Mouse (Mus musculus): Measurements from ENCODE around the gene Tbx10. TPM values are rescaled to one million over a fixed set of nuclear protein-coding genes. Genes with fewer than 3 reads are reported as not detected.

Tbx10 gene
- polyA plus RNA-seq, 1 experiment from 2014 or later = not detected

DNA sequence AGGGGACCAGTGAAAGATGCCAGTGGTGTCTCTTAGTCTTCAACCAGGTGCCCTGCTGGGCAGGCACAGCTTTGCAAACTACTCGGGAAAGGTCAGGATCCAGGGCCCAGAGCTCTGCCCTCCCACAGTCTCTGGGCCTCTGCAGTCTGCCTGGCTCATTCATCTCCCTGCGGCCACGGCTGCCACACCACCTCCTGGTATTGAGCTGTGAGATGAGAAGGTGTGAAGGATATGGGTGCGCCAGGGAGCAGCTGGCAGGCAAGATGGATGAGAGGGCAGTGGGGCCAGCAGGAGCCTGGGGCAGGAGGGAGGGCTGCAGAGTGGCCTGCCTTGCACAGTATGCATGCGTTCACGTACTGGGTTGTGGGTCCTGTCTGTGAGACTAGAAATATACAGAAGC, 1.7 kb upstream of the Tbx10 start:
- no peak overlapping the region for H3K4me3 ChIP-seq (ENCODE audit: low read depth, low read length)
- WGBS = 41% methylated on average over 6 of the region's 6 CpGs
- 0 out of 2 replicates have a peak, but pooled peaks cover 5% of the 10 kb centered on the region for H3K4me1 ChIP-seq (replicated peaks; ENCODE audit: control insufficient read depth, insufficient read depth)
- H3K4me2 ChIP-seq (replicated peaks; ENCODE audit: low read depth) = no peak overlapping the region
- no peaks in the 10 kb centered on the region for H3K27me3 ChIP-seq (ENCODE audit: control insufficient read depth, insufficient read depth, low read length)
- no peak overlapping the region for H3K9ac ChIP-seq (ENCODE audit: low read length)
- TF ChIP-seq CTCF (IDR thresholded peaks at IDR 0.05; ENCODE audit: low read depth) (no peak), EP300 (optimal IDR thresholded peaks at IDR 0.05) (no peak)
- ATAC-seq (ENCODE audit: low FRiP score, low TSS enrichment) (no peak), DNase-seq (ENCODE audit: low spot score) (no peak)
- H3K27ac ChIP-seq (replicated peaks) = no peak overlapping the region
- no peaks in the 10 kb centered on the region for H3K9me3 ChIP-seq (ENCODE audit: control insufficient read depth, low read length)
- H3K36me3 ChIP-seq (ENCODE audit: control insufficient read depth, insufficient read depth, low read length) = no peaks in the 10 kb centered on the region

GRCm38 (mm10) chr19:3991562-3991961, 990 bp upstream of the Tbx10 start:
- WGBS = 97% methylated on average over 3 of the region's 3 CpGs
- ATAC-seq (ENCODE audit: low FRiP score, low TSS enrichment) = no peak

GRCm38 (mm10) chr19:3991966-3992365, 586 bp upstream of the Tbx10 start:
- WGBS = 86% methylated on average over 3 of the region's 3 CpGs
- H3K4me1 ChIP-seq (replicated peaks; ENCODE audit: control insufficient read depth, insufficient read depth) = 0 out of 2 replicates have a peak, but pooled peaks cover under 1% of the 10 kb centered on the region
- no peak for ATAC-seq (ENCODE audit: low FRiP score, low TSS enrichment)

More at GRCm38 (mm10) chr19:3991562-3991961, 990 bp upstream of the Tbx10 start:
- Histone ChIP-seq H3K27me3 (ENCODE audit: control insufficient read depth, insufficient read depth, low read length) (no peaks in the 10 kb centered on the region), H3K4me1 (replicated peaks; ENCODE audit: control insufficient read depth, insufficient read depth) (0 out of 2 replicates have a peak, but pooled peaks cover 4% of the 10 kb centered on the region), H3K9ac (ENCODE audit: low read length) (no peak overlapping the region), H3K4me2 (replicated peaks; ENCODE audit: low read depth) (no peak overlapping the region), H3K9me3 (ENCODE audit: control insufficient read depth, low read length) (no peaks in the 10 kb centered on the region), H3K27ac (replicated peaks) (no peak overlapping the region), H3K36me3 (ENCODE audit: control insufficient read depth, insufficient read depth, low read length) (no peaks in the 10 kb centered on the region), H3K4me3 (ENCODE audit: low read depth, low read length) (no peak overlapping the region)
- no peak for DNase-seq (ENCODE audit: low spot score)
- no peak for TF ChIP-seq CTCF (IDR thresholded peaks at IDR 0.05; ENCODE audit: low read depth)
- TF ChIP-seq EP300 (optimal IDR thresholded peaks at IDR 0.05) = no peak

DNA sequence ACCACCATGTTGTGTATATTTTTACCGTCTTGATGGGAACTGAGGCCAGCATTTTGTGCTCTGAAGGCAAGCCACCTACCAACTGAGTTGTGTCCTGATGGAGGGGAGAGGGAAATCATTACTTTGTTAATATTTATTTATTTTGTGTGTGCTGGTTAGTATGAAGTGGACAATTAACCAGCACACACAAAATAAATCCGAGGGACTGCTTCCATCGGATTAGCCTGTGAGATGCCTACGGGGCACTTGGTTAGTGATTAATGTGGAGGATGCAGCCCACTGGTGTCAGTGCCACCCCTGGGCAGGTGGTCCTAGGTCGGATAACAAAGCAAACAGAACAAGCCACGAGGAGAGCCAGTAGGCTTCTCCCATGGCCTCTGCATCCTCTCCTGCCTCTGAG, 2.4 kb downstream of the Tbx10 start:
- no peak for DNase-seq (ENCODE audit: low spot score)
- Histone ChIP-seq H3K4me1 (replicated peaks; ENCODE audit: control insufficient read depth, insufficient read depth) (no peaks in the 10 kb centered on the region; the same call in 1 of the 2 replicates), H3K4me3 (ENCODE audit: low read depth, low read length) (no peak overlapping the region), H3K4me2 (replicated peaks; ENCODE audit: low read depth) (no peak overlapping the region), H3K9me3 (ENCODE audit: control insufficient read depth, low read length) (no peaks in the 10 kb centered on the region), H3K9ac (ENCODE audit: low read length) (no peak overlapping the region), H3K36me3 (ENCODE audit: control insufficient read depth, insufficient read depth, low read length) (no peaks in the 10 kb centered on the region), H3K27ac (replicated peaks) (no peak overlapping the region), H3K27me3 (ENCODE audit: control insufficient read depth, insufficient read depth, low read length) (no peaks in the 10 kb centered on the region)
- no peak for ATAC-seq (ENCODE audit: low FRiP score, low TSS enrichment)
- no peak for TF ChIP-seq CTCF (IDR thresholded peaks at IDR 0.05; ENCODE audit: low read depth)
- TF ChIP-seq EP300 (optimal IDR thresholded peaks at IDR 0.05) = no peak
- WGBS = 62% methylated on average over 6 of the region's 6 CpGs

More at GRCm38 (mm10) chr19:3991966-3992365, 586 bp upstream of the Tbx10 start:
- Histone ChIP-seq H3K27ac (replicated peaks) (no peak overlapping the region), H3K9ac (ENCODE audit: low read length) (no peak overlapping the region), H3K36me3 (ENCODE audit: control insufficient read depth, insufficient read depth, low read length) (no peaks in the 10 kb centered on the region), H3K4me2 (replicated peaks; ENCODE audit: low read depth) (no peak overlapping the region), H3K27me3 (ENCODE audit: control insufficient read depth, insufficient read depth, low read length) (no peaks in the 10 kb centered on the region), H3K4me3 (ENCODE audit: low read depth, low read length) (no peak overlapping the region), H3K9me3 (ENCODE audit: control insufficient read depth, low read length) (no peaks in the 10 kb centered on the region)
- TF ChIP-seq CTCF (IDR thresholded peaks at IDR 0.05; ENCODE audit: low read depth) = no peak
- DNase-seq (ENCODE audit: low spot score) = no peak

DNA sequence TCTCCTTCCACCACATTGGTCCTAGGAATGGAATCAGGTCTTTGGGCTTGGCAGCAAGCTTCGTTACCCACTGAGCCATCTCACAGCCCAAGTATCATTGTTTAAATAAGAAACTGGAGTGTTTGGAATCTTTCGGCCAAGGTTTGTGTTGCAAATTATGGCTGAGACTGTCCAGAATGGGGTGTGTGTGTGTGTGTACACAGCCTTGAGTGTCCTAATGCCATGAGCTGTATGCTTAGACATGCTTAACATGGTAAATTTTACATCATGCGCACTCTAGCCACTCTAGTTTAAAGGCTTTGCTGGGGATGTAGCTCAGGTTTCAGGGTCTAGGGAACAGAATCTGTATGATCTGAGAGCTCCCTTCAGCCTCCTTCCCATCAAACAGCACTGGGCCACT, 3.0 kb downstream of the Tbx10 start:
- Histone ChIP-seq H3K9me3 (ENCODE audit: control insufficient read depth, low read length) (no peaks in the 10 kb centered on the region), H3K9ac (ENCODE audit: low read length) (no peak overlapping the region), H3K4me1 (replicated peaks; ENCODE audit: control insufficient read depth, insufficient read depth) (no peaks in the 10 kb centered on the region; the same call in 1 of the 2 replicates), H3K27me3 (ENCODE audit: control insufficient read depth, insufficient read depth, low read length) (no peaks in the 10 kb centered on the region), H3K36me3 (ENCODE audit: control insufficient read depth, insufficient read depth, low read length) (no peaks in the 10 kb centered on the region), H3K27ac (replicated peaks) (no peak overlapping the region), H3K4me2 (replicated peaks; ENCODE audit: low read depth) (no peak overlapping the region), H3K4me3 (ENCODE audit: low read depth, low read length) (no peak overlapping the region)
- DNase-seq (ENCODE audit: low spot score) (no peak), ATAC-seq (ENCODE audit: low FRiP score, low TSS enrichment) (no peak)
- TF ChIP-seq EP300 (optimal IDR thresholded peaks at IDR 0.05) (no peak), CTCF (IDR thresholded peaks at IDR 0.05; ENCODE audit: low read depth) (no peak)
- 69% methylated on average over 3 of the region's 3 CpGs for WGBS

DNA sequence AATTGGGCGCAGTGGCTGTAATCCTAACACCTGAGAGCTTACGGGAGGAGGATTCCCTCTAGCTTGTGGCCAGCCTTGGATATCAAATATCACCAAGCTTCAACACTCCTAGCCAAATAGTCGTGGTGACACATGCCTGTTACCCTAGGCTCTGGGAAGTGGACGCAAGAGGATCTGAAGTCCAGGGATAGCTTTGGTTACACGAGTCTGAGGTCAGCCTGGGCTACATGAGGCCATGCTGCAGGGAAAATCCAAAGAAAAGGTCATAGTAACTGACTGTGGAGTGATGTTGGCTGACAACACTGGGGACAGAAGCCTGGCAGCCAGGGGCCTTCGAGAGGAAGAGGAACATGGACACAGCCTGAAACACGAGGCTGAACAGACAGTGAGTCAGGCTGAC, 3.6 kb downstream of the Tbx10 start:
- no peak overlapping the region for H3K9ac ChIP-seq (ENCODE audit: low read length)
- peaks cover 1% of the 10 kb centered on the region; the same call in 1 of the 2 replicates for H3K4me1 ChIP-seq (replicated peaks; ENCODE audit: control insufficient read depth, insufficient read depth)
- ATAC-seq (ENCODE audit: low FRiP score, low TSS enrichment) (no peak), DNase-seq (ENCODE audit: low spot score) (no peak)
- no peak overlapping the region for H3K4me2 ChIP-seq (replicated peaks; ENCODE audit: low read depth)
- H3K4me3 ChIP-seq (ENCODE audit: low read depth, low read length) = no peak overlapping the region
- no peaks in the 10 kb centered on the region for H3K36me3 ChIP-seq (ENCODE audit: control insufficient read depth, insufficient read depth, low read length)
- H3K9me3 ChIP-seq (ENCODE audit: control insufficient read depth, low read length) = no peaks in the 10 kb centered on the region
- H3K27ac ChIP-seq (replicated peaks) = no peak overlapping the region
- 65% methylated on average over 7 of the region's 7 CpGs for WGBS
- no peaks in the 10 kb centered on the region for H3K27me3 ChIP-seq (ENCODE audit: control insufficient read depth, insufficient read depth, low read length)
- no peak for TF ChIP-seq EP300 (optimal IDR thresholded peaks at IDR 0.05)
- TF ChIP-seq CTCF (IDR thresholded peaks at IDR 0.05; ENCODE audit: low read depth) = no peak

All from stomach, postnatal 0 days (tissue).